Mouse (Mus musculus) myocyte (in vitro differentiated cells): ENCODE data around the gene Slc7a6.

Source experiments
- MAX ChIP-seq: IDR thresholded peaks from one replicate; pipeline ENCODE4 v1.6.1; 2011; ENCODE audit warnings: low read depth, mild to moderate bottlenecking, control low read depth
- SRF ChIP-seq: IDR thresholded peaks from one replicate; pipeline ENCODE4 v1.6.1; 2011; ENCODE audit warnings: low read depth; ENCODE audit not compliant: control insufficient read depth, insufficient read length

- TF ChIP-seq MAX = no peak
- TF ChIP-seq SRF = no peak
Observed at GRCm38 (mm10) chr8:106232751-106233150, 64.1 kb downstream of the Slc7a6 start.
